Mouse (Mus musculus): Measurements from ENCODE around the gene Sec61g. TPM values are rescaled to one million over a fixed set of nuclear protein-coding genes. Genes with fewer than 3 reads are reported as not detected.

The Sec61g gene
- polyA plus RNA-seq, 1 experiment from 2014 or later: 39.2 TPM

Other genes with a start within 250 kb of the Sec61g start
- 9.5 and 12.4 TPM in 2 replicates for gene Egfr, start 243.7 kb upstream of the Sec61g start, polyA plus RNA-seq (2015; fragmentation: Nextera tagmentation; extraction: Ambion mirVana)

Measured in intestine, embryonic 16.5 days (tissue).